Mouse (Mus musculus): Measurements from ENCODE around the gene Evpl.

The Evpl gene

GRCm38 (mm10) chr11:116255090-116255981, 17.5 kb upstream of the Evpl start:
- DNase-seq, result no peak

DNA sequence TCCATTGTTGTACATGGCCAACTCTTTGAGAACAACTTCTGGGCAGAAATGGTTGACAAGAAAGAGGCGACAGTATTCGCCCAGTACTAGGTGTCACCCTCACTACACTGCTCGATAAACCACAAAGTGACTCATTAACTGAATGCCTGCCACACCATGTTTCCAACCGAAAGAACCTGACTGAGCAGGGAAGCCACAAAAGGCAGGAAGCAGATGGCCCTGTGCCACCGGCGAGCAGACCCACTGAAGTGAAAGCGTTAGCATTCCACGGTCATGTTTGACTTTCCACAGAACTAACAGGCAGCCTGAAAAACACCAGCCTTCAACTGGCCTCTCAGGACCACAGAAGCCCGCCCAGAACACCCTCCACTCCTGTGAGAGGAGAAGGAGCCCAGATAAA, 16.8 kb upstream of the Evpl start:
- no peak for DNase-seq

DNA sequence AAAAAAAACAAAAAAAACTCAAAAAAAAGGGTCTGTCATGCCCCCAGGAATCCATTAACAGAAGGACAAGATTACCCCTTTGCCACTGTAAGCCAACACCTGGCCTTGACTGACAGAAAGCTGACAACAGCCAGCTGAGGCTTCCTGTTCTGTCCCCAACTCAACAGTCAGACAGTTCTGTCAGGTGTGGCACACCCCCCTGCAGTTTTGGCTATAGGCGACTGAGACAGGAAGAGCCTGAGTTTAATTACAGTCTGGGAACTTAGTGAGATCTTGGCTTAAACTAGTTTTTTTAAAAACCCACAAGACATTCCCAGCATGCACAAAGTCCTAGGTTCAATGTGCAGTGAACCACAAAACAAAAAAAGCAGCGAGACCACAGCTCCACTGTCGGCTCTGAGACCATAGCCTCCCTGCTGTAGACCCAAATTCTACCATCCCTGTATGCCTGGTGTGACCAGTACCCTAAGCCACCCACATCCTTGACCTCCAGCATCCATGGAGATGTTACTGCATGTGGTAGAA, 15.3 kb upstream of the Evpl start:
- DNase-seq, result no peak

GRCm38 (mm10) chr11:116250898-116251297, 13.0 kb upstream of the Evpl start:
- no peak for DNase-seq

DNA sequence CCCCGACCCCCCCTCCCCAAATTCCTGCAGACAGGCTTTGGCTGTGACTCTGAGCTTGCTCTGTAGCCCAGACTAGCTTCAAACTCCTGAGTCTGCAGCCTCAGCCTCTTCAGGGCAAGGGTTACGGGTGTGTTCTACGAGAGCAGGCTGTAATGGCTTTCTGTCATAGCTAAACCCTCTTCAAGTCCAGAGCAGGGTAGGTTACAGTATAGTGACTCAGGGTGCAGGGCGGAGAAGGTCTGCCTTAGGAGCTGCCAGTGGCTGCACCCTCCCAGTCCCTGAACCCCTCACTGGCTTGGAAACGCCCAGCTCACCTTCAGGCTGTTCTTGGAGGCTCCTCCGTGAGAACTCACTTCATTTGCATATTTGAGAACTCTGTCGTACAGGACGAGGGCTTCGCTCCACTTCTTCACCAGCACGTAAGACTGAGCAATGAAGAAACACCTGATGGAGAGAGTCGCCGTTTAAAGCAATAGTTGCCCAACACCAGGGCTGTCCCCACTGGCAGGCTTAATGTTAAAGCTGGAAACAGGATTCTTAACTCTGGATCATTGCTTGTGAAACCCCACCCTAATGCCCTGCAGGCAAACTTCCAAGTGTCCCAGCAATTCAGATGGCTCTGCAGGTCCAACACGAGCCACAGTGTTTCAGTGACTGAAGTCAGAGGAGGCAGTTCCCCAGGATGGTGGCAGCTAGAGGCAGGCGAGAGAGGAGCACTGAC, 9.8 kb upstream of the Evpl start:
- DNase-seq, result no peak

- no peak for DNase-seq
Observed at GRCm38 (mm10) chr11:116245616-116246015, 7.7 kb upstream of the Evpl start.

- no peak for DNase-seq
Observed at GRCm38 (mm10) chr11:116244580-116244979, 6.7 kb upstream of the Evpl start.

GRCm38 (mm10) chr11:116241744-116242235, 3.9 kb upstream of the Evpl start:
- DNase-seq, result no peak

- no peak for DNase-seq
Observed at GRCm38 (mm10) chr11:116239797-116240196, 1.9 kb upstream of the Evpl start.

DNA sequence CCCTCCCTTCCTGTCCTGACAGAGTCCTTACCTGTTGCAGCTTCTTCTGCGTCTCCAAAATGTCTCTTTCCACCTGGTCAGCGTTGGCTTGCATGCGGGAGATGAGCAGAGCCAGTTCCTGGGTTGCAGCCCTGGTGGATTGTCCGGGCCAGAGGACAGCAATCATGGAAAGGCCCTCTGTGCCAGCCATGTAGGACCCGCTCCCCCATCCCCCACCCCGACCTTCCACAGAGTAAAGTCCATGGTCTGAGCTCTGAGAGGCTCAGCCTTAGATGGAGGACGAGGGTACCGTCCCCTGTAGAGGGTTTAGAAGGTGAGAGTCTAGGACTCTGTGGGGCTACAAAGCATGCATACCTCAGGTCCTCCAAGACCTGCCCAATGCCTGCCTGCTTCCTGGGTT, 3.0 kb downstream of the Evpl start:
- DNase-seq, result no peak

DNA sequence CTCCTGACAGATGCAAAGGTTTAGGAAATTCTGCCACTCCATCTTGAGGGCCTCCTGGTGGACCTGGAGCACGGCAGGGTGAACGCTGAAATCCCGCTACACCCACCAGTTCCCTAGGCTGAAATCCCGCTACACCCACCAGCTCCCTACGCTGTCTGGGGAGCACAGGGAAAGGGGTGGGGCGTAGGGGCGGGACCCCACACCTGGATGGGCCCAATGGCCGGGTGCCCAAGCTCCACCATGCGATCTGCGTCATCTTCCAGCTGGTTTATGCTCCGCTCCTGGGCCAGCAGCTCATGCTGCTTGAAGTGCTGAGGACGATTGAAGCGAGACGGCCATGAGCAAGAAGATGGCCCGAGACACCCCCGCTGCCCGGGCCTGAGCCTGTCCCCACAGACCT, 5.5 kb downstream of the Evpl start:
- no peak for DNase-seq

DNA sequence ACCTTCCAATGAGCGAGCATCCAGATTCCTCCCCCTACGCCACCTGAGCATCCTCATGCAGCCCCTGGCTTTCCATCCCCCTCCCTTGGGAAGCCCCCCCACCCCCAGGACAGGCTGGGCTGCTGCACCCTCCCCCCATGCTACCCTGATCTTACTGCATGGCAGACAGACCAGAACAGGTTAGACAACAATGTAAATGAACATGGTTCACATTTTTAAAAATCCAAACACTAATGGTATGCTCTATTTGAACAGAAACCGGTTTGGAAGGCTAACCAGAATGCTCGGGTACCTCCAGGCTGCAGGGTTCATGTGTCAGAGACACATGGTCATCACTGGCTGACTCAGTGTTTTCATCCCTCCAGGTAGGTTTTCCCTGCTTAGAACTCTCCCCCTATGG, 9.2 kb downstream of the Evpl start:
- no peak for DNase-seq

- peak; percentile 66 for DNase-seq
Observed at GRCm38 (mm10) chr11:116226414-116226813, 11.5 kb downstream of the Evpl start.

- DNase-seq, result no peak
Observed at GRCm38 (mm10) chr11:116222740-116223059, 15.2 kb downstream of the Evpl start.

DNA sequence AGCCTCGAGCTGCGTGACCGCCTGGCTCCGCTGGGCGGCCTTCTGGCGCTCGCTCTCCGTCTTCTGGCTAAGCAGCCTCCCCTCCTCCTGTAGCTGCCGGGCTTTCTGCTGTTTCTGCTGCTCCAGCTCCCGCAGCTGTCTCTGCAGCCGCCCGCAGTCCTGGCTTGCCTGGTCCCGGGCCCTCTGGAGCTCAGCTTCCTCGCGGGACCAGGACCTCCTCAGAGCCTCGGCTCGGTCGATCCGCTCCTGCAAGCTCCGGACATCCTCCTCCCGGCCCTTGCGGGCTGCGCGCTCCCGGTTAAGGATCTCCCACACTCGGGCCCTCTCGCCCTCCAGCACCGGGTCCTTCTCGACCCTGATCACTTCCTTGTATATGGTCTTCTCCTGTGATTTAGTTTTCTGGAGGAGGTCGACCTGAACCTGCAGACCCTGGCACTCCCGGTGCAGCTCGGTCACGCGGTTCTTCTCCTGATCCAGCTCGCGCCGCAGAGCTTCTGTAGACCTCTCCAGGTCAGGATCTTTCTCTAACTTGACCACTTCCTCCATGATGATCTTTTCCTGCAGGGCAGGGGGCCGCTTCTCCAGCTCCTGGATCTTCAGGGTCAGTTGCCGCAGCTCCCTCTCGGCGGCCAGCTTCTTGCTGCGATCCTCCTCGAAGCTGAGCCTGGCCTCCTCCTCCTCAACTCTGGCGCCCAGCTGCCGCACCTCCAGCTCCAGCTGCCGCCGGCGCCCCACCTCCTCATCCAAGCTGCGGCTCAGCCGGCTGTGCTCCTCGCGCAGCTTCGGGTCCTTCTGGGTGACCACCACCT, 15.7 kb downstream of the Evpl start:
- no peak for DNase-seq

GRCm38 (mm10) chr11:116219885-116220284, 18.0 kb downstream of the Evpl start:
- peak; percentile 30 for DNase-seq

DNA sequence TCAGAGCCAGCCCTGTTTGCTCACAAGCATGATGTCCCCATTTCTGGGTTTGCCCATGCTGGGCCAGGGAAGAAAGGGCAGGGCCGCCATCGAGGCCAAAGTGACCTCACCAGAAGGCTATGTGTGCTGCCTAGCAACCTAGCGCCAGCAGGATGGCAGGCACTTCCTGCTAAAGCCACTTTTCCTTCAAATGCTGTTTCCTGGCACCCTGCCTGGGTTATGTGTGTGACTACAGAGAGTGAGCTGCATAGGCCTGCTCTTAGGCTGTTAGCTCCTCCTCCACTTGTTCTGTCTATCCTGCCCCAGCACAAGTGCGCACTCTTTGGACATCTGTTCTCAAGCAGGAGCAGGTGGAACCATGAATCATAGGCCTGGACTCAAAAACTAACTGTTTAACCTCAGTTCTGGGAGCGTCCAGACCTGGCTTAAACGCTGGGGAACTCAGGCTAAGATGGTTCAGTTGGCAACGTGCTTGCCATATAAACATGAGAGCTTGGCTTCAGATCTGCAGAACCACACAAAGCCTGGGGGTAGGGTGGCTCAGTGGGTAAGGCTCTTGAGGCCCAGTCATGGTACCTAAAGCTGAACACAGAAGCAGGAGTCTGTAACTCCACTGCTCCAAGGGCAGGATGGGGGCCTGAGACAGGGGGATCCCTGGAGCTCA, 19.0 kb downstream of the Evpl start:
- peak; percentile 26 for DNase-seq

- no peak for DNase-seq
Observed at GRCm38 (mm10) chr11:116218263-116218662, 19.6 kb downstream of the Evpl start.

GRCm38 (mm10) chr11:116216549-116216948, 21.3 kb downstream of the Evpl start:
- no peak for DNase-seq

DNA sequence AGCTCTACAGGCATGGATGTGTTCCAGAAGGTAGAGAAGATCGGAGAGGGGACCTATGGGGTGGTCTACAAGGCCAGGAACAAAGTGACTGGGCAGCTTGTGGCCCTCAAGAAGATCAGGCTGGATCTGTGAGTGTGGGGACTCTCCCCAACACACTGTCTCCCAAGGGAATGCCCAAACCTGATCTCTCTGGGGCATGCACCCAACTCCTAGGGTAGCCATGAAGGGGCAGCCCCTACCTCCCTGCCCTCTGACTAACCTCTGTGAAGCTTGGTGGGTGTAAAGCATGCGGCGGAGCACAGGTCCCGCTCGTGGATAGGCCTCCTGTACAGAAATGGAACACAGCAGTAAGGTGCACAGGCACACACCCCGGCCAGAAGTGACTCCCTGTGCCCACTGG, 21.9 kb downstream of the Evpl start:
- DNase-seq, result no peak

DNA sequence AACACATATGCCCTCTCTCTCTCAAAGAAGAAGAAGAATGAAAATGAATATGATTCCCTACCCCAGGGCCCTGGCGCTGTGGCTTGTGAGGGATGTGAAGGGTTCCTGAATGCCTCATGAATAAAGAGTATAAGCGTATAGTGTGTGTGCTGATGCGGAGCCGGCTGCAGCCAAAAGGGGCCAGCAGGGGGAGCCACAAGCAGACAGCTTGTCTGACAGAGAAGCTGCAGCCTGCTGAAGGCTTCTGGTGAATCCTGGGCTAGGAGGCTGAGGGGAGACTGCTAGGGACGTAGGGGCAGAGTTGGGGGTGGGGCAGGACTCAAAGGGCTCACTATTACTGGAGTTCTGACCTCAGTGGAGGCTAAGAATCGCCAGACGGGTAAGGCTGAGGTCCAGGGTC, 22.7 kb downstream of the Evpl start:
- DNase-seq, result no peak

- DNase-seq, result no peak
Observed at GRCm38 (mm10) chr11:116213877-116214510, 23.9 kb downstream of the Evpl start.

Data from cerebellum, adult 11 months (tissue).